Mouse (Mus musculus) ovary, postnatal 36 days (tissue): ENCODE data around the gene Icos.

Experiments
- DNase-seq: peaks from one replicate; pipeline ENCODE4 v3.0.0; 2022; ENCODE audit warnings: low spot score, mixed read lengths

Icos gene

DNA sequence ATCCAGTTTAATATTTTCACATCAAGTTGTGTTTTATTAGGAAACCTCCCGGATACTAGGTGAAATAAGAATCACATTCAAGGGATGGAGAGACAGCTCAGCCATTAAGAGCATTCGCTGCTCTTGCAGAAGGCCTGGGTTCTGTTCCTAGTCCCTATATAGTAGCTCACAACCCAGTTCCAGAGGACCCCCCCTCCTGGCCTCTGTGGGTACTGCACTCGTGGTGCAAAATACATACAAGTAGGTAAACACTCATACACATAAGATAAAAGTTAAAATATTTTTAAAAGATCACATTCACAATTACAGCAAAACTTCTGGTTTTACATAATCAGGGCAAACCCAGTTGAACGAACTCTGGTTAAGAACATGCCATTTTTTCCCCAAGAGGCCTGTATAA is 15.6 kb upstream of the Icos start:
- DNase-seq = no peak

DNA sequence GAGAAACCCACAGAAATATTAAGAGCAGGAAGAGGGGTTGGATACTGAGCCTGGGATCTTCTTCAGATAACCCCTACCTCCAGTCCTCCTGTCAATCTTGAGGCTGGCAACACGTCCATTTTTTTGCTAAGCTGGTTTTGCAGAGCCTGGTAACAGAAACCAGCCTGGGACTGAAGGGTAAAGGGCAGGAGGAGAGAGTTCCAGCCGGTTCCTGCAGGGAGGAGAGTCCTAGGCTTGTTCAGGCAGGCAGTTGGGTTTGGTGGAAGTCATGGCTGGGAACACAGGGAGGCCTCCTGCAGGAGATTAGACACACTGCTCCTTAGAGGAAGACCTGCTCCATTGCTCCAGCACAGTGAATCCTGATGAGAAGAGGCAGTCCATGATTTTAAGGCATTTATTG is 10.2 kb upstream of the Icos start:
- no peak for DNase-seq

DNA sequence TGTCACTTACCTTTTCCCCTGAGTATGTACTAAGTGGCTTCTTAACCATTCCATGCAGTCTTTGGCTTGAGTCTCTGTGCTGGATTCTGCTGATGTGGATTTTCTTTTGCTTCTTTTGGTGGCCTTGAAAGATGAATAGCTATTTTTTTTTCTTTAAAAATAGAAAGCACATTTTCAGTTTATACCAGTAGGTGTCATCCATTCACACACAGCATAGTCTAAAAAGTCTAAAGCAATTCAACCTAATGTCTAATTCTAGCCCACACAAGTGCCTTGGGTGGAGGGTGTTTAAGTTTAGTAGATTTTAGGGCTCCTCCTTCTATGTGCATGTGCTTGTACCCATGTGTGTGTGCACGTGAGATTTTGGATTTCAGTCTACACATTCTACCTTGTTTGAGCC is 6.9 kb upstream of the Icos start:
- DNase-seq = no peak

GRCm38 (mm10) chr1:60974221-60974620 is 3.5 kb upstream of the Icos start:
- DNase-seq = no peak

GRCm38 (mm10) chr1:60975646-60976294 is 2.0 kb upstream of the Icos start:
- DNase-seq = no peak

DNA sequence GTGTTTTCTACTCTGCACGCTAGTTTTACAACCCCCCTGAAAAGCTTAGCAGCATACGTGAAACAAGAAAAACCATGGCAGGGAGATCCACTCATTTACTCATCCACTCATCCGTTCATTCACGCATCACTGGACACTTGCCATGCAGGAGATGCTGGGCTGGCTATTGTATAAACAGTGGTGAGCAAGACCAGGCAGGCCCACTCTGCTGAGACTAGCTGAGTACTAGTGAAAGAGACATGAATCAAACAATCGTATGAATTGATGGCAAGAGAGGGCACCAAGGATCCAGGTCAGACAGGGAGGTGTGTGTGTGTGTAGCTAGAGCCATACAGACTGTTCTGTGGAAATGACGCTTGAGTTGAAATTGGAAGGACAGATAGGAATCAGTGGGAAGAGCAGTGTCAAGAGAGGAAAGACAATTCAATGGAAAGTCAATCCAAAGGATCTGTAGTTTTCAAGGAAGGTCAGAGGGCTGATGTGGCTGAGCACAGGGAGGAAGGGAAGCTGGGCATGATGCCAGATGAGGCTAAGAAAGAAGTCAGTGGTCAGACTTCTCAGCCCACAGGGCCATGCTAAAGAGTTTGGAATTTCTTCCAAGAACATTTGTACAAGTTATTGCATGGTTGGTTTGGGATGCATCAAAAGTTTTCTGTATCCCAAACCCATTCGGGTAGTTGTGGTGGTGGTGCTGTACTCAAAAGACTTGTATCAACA is 1.6 kb downstream of the Icos start:
- no peak for DNase-seq

GRCm38 (mm10) chr1:60979843-60980235 is 2.1 kb downstream of the Icos start:
- no peak for DNase-seq

- DNase-seq = no peak
Measured at GRCm38 (mm10) chr1:60985075-60985474, 7.3 kb downstream of the Icos start.

- no peak for DNase-seq
Measured at GRCm38 (mm10) chr1:60986141-60986540, 8.4 kb downstream of the Icos start.

DNA sequence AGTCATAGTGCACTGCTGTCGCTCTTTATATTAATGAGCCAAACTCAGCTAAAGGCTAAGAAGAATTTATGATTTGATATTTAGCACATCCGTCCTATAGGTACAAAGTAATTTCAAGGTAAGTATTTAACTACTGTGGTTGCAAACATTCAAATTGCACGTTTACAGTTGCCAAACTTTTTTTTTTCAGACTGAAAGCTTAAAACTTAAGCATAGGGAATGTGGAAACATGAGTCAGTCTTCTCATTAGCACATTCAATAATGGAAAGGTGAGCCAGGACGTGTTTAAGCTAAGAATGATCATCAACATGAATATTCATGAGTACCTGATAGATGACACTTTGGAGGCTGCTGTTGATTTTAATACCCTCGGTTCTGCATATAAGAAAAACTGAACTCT is 11.4 kb downstream of the Icos start:
- no peak for DNase-seq

GRCm38 (mm10) chr1:60990305-60990704 is 12.6 kb downstream of the Icos start:
- no peak for DNase-seq

DNA sequence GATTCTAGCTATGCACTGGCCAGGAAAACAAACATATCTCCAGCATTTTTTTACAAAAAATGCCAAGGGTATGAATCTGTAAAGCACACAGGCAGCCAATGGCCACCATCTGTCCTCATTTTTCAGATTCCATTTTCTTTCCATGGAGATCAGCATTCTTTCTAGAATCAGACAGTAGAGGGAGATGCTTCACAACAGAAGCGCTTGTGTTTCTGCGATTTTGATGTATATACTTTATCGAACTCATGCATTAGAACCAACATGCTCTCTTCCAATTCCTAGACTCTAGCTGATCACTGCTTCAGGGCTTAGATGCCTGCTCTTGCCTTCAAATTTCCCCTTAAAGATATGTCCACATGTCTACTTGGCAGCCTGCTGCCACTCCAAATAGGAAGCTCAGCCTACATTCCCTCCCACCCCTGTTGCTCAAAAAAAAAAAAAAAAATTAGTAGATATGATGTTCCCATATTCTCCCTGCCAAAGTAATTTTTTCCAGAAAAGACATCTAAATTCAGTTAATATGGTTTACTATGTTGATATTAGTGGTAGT is 20.4 kb downstream of the Icos start:
- no peak for DNase-seq

- DNase-seq = no peak
Measured at GRCm38 (mm10) chr1:60998689-60999088, 21.0 kb downstream of the Icos start.

- no peak for DNase-seq
Measured at GRCm38 (mm10) chr1:61001786-61002354, 24.1 kb downstream of the Icos start.

DNA sequence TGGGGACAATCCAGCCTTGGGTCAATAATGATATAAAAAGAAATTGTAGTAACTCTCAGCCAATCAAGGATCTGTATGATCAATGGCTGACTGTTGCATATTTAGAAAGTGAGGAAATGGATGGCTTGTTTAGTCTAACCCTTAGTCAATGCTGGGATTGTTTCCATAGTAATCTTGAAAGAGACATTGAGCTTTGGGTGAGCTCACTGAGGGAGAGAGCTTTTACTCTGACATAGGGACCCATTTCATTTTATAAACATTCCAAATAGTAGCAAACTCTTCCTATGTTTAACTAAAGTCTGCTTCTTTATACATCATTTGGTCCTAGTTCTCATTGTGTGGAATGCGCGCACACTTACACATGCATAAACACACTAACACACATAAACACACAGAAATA is 28.5 kb downstream of the Icos start:
- DNase-seq = no peak

DNA sequence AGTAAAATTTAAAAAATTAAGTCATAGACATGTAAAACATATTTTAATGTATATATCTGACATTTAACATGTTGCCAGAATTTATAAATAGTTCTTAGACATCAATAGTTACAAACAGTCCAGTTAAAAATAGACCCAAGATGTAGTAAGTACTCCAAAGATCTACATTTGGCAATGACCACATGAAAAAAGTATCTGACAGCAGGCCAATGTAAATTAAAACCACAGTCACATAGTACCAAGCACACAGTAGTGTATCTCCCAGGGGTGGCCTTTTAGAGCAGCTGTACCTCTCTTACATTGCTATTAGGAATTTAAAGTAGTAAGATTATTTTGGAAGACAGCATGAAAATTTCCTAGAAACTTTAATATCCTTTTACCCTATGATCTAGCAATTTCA is 29.8 kb downstream of the Icos start:
- no peak for DNase-seq

DNA sequence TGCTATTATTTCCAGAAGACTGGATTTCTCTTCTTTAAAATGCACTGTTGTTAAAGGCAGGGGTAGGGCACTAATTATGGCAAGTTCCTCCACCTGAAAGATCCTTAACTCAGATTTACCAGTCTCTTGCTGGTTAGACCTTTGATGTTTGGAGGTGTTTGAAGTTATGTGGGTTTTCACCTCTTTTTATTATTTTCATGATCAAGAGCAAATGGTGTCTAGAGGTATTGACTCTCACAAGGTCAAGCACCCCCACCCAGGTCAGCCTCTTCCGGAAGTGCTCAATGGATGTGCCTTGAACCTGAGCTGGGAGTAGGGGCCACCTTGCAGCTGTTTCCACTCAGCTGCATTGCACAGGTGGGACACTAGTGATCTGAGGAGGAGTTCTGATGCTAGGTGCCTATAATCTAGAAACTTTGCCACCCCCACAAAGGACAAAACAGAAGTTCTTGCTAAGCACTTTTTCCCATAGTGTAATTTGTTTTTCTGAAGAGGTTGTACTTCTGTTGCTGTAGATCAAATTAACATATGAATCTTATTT is 38.9 kb downstream of the Icos start:
- DNase-seq = no peak

DNA sequence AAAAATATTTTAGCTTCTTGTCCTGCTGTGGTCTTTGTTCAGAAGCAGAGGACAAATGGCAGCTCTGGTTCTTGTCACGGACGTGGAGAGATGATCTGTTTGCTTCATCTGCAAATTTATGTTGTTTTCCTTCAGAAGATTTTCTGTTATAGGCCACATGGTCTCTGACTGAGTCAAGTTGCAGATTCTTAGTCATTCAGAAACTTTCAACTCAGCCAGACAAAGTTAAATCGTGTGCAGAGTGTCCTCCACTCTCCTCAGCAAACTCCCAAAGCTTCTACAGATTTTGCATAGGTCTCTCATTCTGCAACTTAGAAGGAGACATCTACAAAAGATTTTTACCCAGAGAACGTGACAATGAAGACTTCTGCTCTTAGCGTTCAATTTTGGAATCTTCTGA is 49.0 kb downstream of the Icos start:
- no peak for DNase-seq

GRCm38 (mm10) chr1:61027519-61027918 is 49.8 kb downstream of the Icos start:
- DNase-seq = no peak

GRCm38 (mm10) chr1:61029919-61030318 is 52.2 kb downstream of the Icos start:
- DNase-seq = no peak

DNA sequence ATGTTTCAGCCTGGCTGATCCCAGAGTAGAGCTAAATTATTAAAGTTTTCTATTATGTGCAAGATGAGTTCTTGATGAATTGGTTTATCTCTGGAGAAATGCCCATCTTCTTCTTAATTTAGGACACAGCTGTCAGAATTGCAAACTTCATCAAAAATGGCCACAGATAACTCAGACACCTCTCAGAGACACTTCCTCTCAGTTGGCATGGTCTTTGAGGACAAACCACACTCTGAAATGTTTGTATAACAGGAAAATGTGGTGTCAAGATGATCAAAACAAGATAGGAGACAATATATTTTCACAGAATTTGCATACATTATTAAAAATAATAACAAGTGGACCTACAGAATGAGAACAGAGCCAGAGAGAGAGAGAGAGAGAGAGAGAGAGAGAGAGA is 52.8 kb downstream of the Icos start:
- DNase-seq = no peak

DNA sequence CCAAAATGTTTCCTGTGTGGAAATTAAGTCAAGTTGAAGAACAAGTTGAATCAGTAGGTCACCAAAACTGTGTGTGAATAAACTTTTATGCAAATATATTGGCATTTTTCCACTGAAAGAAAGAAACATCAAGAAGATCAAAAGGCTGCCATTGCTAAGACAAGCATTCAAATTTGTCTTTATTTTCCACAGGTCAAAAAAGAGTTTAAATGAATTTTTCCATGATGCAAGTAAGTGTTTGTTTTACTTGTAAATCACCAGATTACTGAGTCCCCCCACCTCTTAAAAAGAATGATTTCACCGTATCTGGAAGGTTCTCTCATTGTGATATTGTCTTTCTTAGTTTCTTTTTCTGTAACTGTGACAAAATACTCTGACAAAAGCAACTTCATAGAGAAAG is 57.5 kb downstream of the Icos start:
- no peak for DNase-seq

DNA sequence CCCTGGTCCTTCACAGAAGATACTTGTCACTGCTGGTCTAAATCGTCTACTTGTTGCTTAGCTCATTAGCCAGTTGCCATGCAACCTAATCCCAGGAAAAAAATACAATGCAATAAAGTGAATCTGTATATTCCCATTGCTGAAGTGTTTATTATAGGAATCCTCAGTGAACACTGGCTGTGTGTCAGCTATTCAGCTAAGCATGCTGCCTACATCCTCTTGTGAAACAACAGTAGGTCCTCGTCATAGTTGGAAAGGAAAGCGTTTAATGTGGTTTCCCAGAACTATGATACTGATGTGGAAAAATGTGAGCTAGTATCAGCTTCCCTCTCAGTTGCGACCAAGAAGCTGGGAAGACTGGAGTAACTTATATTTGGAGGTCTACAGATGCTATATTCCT is 60.5 kb downstream of the Icos start:
- DNase-seq = no peak
